Comparison of ENCODE assay signal across 13 mouse cellular contexts in genomic region chr17:85242109-85242508, GRCm38 (mm10).
DNase-seq lines count a peak whose midpoint lies in the region.
"Had no signal": no experiment of that assay in that cellular context is flagged by ENCODE, and none has a peak within 500 bp of the region (broad histone marks: within the 10 kb centered on the region; RNA-seq: fewer than 3 reads in every experiment).

No protein-coding gene starts in this region.

- intact Hi-C loops in left cerebral cortex, postnatal 36 days (cut with DNase I): no loop called here

- DNase-seq in frontal cortex, adult 2 months (ENCODE audit: extremely low spot score in 1 of 2, low spot score in 1 of 2): peak; percentile 36 to 56
- DNase-seq in frontal cortex, postnatal 25 days (ENCODE audit: low spot score in 2 of 2): no peak
- DNase-seq in layer of hippocampus, adult 9-10 months (ENCODE audit: low spot score): peak; percentile 9
- no peak for DNase-seq in layer of hippocampus, postnatal 14 days (ENCODE audit: low spot score in 2 of 2)
- DNase-seq in brain, adult 2 months (ENCODE audit: low read depth, low spot score): peak; percentile 67
- DNase-seq in left cerebral cortex, postnatal 36 days (ENCODE audit: low spot score in 2 of 2): peak; percentile 5 to 22
- no peak for DNase-seq in neural tube, embryonic 10.5 days (ENCODE audit: extremely low spot score, low spot score)
- DNase-seq in adrenal gland, adult 8-10 months: no peak
- DNase-seq: adrenal gland, postnatal 25 days; cerebellum, adult 11 months; cerebellum, adult 9-11 months; kidney, adult 2 months; liver, postnatal 0 days had no signal

Comparison
In these comparisons a context has a peak if more than half of its experiments do, and no peak if none do; other contexts are left out.
1. DNase-seq: peak in frontal cortex, adult 2 months (2 of 2), layer of hippocampus, adult 9-10 months (single experiment), brain, adult 2 months (single experiment) and left cerebral cortex, postnatal 36 days (2 of 2); none in frontal cortex, postnatal 25 days (0 of 2), layer of hippocampus, postnatal 14 days (0 of 2), neural tube, embryonic 10.5 days (single experiment) and adrenal gland, adult 8-10 months (single experiment).